Mouse (Mus musculus) kidney, postnatal 4 days (tissue): ENCODE results near the gene Fam178b.

Source experiments
- DNase-seq, 2 experiments: peaks; one replicate each; pipeline ENCODE4 v3.0.0; 2021; ENCODE audit warnings: mixed read lengths in 2 of 2

Gene Fam178b

DNA sequence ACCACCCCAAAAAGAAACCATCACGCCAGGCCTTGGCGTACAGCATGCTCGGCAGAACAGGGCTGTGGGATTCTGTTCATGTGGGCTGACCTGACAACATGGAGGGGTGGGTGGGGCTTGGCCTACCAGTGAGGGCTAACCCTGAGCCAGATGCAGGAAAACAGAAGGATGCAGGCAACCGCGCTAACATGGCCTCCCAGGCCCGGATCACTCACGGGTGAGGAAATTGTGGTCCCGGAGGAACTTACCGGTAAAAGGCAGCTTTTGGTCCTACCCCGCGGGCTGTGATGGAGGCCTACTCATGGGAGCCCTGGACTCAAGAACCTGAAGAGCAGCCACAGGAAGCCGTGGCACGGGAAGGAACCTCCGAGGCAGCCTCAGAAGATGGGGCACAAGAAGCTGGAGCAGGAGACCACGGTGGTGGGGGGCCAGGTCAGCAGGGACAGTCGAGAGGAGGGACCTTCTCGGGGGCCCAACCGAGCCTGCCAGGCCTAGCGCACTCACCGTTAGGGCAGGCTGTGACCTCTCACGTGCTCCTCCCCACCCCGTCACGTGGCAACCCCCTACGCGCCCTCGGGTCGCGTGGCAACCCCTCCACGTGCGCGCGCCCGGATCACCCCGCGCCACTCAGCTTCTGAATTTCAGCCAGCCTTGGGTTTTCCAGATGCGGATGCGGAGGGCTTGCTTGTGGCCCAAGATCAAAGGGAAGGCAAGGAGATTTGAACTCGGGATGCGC is at the start of gene Fam178b:
Gene Fam178b (minus strand): TSS at position 564 of the 736 bp plus-strand sequence.
- DNase-seq = no peak

DNA sequence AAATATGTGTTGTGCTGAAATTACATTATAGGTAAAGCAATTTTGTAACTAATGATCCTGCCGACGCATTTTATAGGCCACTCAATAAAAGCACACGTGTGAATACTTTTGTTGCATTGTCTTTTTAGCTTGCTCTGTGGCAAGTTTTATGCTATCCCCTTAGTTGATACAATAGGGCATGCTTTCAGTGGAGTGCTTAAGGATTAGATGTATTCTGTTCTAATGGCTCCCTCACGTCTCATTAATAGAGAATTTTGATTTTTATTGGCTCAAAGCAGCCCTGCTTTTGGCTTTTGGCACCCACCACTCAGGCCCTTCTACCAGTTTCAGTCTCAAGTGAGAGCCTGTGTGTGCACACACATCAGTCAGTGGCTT is 41.1 kb upstream of the Fam178b start:
- DNase-seq = no peak

DNA sequence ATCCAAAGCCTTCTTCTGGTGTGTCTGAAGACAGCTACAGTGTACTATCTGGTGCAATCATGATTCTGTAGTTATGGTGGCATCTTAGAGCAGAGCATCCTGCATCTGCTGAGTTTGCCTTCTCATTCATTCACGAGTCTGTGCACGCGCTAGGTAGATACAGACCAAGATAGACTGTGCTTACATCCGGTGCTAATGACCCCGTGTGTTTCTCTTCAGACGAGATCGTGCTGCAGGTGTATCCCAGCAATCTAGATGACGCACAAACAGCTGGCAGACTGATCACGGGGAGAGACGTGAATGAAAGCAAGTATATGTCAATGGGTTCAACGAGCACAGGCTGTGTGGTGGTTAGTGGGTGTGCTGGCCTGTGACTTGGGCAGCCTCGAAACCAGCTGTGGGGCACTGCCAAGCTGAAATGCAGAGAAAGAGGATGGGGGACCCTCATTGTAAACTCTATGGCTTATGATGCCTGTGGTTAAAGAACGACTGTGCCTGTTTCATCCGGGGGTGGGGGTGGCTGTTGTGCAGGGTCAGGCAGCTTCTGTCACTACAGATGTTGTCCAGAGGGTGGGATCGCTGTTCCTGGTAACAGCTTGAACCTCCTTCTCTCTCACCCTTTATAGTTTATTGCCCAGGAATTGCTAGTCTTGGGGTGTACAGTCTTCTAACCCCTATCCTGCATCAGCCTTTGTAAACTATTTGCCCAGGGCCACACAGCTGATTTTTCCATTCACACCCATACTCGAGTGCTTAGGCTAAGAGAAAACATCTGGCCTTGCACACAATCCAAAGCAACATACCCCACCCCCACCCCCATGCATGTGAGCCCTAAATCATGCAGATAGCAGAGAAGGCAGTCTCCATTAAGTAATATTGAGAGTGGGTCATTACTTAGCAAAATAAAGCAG is 40.4 kb upstream of the Fam178b start:
- no peak for DNase-seq

DNA sequence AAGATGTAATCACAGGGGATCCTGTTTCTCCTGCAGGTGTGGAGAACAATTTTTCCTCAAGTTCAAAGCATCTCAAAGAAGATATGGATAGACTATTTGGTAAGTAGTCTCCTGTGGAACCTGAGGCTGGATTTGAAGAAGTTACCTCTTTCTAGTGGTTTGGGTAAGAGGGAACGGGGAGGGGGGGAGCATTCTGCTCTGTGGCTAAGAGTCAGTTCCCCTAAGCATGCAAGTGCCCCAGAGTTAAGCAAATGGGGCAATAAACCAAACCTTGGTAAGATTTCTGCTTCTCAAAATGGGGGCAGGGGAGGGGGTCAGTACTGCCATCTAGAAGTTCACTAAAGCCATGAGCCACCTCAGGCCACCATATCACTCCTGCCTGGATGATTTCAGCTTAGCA is 35.8 kb upstream of the Fam178b start:
- no peak for DNase-seq

DNA sequence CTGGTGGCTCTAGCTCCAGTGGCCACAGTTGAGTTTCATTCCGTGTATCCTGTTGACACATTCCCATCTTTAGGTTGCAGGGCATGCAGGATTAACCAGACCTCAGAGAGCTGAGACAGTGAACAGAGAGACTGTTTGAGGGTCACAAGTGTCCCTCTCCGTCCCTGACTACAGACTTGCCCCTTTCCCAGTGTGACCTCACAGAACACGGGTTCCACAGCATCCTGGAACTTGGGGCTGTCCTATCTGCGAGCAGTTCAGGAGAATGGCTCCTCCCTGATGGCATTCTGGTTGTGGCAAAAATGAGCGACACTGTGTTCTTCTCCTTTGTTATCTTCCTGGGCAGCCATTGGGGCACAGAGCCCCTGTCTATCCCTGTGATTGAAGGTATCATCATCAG is 31.3 kb upstream of the Fam178b start, which contains the start of gene Actr1b:
Gene Actr1b (minus strand): TSS at position 112 of the 400 bp plus-strand sequence.
- DNase-seq = no peak

DNA sequence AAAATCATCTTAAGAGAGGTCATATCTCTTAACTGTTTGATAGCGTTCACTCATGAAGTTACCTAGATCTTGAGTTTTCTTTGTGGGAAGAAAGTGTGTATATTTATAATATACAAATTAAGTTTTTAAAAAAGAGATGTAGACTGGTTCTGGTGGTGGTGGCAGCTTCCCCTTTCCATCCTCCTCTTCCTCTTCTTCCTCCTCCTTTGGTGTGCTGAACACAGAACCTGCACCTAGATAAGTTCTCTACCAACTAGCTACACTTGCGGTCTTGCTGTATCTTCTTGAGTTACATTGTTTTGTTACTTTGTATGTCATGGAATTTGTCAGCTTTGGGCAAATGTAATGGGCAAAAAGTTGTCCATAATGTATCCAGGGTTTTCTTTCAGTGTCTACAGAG is 28.1 kb upstream of the Fam178b start:
- no peak for DNase-seq

DNA sequence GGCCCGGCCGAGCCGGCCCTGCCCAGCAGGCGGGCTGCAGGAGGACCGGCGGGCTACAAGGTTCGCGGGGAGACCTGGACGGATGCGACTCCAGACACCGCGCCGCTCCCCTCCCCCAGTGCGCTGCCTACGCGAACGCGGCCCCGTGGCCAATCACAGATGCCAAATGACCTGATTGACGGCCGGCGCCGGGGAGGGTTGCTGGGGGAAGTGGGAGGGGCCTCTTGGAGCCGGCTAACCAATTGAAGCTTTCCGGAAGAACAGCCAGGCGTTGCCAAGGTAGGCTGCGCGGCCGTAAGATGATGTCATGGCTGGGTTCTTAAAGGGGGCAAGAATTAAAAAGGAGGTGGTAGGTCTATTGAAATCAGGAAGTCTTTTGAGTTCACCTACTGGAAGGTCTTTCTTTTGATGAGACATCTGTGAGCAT is 26.9 kb upstream of the Fam178b start, which contains the start of gene 4933424G06Rik:
Gene 4933424G06Rik (plus strand): TSS at position 296 of the 427 bp plus-strand sequence.
- peak; percentile 98 to 99 for DNase-seq

DNA sequence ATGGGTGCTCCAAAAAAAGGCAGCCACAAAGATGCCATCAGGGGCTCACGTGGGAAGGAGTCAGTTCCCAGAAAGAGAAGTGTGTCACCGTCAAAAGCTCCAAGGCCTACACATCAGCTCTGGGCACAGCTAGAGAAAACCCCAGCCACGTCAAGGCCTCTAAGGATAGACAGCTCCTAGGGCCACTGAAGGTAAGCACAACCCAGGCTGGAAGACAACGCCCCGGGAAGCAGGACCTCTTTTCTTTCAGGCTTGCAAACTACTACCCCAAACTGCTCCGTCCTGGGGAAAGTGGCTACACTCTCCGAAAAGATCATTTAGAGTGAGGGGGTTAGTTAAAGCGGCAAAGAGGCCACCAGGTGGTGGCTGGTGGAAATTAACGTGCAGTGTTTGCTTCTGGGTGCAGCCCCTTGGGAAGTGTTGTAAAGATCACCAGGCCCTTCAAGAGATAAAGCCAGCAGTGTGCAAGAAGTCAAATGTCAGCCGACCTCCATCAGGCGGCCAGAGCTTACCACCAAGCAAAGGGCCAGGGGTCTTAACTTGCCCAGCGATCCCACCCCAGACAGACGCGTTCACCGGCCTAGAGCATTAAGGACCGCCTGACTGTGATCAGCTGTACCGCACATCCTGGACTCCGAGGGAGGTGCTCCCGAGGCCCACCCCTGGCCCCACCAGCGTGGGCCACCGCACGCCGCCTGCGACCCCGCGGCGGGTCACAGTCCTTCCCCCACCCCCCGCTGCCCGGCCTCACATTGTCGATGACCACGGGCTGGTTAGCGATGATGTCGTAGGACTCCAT is 26.3 kb upstream of the Fam178b start:
- DNase-seq = peak; percentile 47 to 66

DNA sequence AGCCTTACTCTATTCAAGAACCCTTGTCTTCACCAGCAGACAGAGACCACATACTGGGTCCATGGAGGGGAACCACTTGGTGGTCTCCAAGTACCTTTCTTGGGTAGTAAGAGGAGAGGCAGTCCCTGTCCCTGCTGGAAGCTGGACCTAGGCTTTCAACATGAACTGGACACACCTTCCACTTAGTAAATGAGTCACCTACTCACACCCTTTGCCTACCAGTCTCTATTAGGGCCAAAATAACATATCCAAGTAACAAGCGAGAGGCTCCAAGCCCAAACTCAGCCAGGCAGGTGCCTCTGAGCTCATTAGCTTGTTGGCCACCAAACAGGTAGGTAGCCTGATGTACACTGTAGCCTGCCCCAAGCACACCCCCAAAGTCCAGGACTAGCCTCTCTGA is 25.6 kb upstream of the Fam178b start:
- no peak for DNase-seq

DNA sequence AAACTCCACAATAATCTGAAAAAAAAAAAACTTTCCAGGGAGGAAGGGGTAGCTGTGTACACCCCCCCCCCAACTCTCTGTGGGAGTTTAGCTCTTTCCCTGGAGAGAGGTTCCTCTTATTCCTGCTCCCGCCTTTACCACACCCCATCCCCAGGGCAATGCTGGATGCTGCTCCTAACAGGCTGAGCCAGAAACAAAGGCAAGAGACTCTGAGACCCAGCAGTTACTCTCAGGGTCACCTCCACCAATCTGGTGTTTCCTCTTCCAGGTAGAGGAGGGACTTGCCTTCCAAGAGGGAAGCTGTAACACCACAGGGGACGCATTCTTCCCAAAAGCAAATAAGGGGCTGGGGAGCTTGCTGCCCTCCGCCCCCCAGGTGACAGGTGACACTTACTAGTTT is 24.8 kb upstream of the Fam178b start:
- no peak for DNase-seq

DNA sequence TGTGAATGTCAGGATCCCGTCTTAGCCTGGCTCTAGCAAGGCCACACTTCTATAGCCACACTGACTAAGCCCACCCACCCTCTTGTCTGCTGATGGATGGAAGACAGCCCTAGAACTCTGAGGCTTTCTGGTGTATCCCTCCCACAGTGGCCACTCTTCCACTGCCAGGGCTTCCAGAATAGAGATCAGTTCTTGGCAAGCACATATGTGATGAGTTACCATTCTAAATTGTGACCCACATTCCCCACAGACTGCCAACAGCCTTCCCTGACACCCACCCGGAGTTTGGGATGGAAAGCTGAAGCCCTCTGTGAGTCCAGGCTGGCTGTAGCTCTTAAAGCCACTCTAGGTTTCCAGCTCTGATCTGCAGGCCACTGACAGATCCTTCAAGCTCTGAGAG is 24.2 kb upstream of the Fam178b start:
- DNase-seq = no peak

DNA sequence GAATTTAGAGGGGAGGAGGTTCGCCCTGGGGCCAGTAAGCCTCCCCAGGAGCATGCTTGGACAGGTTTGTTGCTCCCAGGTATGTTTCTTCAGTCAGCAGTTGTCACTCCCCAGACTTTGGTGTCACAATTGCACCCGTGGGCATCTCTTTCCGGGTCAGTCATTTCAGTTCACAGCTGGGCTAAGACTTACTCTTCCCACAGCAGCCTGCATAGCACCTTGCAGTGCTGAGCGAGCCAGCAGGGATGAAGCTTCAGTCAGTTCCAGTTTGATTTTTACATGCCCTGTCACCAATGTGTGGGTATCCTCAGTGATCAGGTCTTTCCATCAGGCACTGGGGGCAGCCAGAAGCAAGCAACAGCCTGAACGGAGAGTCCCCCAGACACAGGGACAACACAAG is 14.0 kb upstream of the Fam178b start:
- no peak for DNase-seq

DNA sequence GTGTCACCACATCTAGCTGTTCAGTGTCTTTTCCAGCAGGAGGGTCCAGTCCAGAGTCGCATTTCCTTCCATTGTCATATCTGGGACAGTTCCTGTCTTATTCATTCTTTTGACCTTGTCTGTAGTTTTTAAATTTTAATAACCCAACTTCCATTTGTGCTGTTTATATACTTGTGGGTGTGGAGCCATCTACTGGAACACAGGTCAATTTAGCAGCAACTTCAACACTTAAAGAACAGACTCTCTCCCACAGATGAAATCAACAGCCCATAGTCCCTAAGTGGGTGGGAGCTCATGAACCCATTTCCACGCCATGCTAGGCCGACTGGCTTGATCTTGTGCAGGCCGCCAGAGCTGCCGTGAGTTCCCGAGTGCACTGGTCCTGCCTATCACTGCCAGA is 13.4 kb upstream of the Fam178b start:
- no peak for DNase-seq

DNA sequence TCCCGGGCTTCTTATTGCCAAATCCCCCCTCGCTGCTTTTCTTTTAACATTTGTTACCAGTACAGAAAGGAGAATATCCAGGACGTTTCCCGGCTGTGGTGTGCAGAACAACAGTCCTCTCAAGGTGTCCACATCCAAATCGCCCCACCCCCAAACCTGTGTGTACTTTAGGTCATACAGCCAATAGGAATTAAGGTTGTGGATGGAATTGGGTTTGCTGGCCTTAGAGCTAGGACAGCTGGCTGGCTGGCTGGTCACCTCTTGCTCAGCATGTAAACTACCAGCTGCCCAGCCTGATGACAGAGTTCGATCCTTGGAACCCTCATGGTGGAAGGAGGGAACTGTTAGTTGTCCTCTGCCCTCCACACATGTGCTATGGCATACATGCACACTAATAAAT is 11.9 kb upstream of the Fam178b start:
- no peak for DNase-seq

DNA sequence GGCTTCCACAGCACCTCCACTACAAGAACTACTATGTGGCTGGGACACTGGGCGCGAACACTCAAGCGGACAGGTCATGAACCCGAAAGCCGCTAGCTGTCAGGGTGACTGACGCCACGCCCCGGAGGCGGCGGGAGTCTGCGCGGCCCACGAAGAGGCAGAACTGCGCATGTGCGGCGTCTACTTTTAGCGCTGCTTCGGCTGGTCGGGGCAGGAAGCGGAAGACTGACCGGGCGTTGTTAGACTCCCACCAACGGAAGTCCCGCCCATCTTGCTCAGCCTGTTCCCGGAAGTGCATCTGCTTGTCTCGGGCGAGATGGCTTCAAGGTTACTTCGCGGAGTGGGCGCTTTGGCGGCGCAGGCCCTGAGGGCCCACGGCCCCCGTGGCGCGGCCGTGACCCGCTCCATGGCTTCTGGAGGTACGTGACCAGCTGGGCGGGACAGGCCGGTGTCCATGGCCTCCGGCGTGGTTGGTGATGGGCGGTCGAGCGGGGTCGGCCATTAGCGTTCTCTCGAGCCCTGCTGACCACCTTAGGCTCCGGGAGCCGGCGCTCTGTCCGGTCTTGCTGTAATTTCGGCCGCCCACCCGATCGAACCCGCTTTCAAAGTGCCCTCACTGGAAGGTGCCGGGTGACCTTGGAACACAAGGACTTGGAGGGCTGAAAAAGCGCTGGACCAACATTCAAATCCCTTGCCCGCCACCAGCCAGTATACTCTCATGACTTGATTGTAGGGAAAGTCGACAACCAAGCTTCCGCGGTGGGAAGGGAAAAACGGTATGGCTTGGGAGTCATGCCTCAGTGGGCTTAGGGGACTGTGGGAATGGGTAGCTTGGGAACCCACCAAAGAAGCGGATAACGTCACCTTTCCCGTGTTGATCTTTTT is 8.5 kb upstream of the Fam178b start, which contains the start of gene Cox5b:
Gene Cox5b (plus strand): TSS at position 179 of the 885 bp plus-strand sequence.
- DNase-seq = peak; percentile 98

DNA sequence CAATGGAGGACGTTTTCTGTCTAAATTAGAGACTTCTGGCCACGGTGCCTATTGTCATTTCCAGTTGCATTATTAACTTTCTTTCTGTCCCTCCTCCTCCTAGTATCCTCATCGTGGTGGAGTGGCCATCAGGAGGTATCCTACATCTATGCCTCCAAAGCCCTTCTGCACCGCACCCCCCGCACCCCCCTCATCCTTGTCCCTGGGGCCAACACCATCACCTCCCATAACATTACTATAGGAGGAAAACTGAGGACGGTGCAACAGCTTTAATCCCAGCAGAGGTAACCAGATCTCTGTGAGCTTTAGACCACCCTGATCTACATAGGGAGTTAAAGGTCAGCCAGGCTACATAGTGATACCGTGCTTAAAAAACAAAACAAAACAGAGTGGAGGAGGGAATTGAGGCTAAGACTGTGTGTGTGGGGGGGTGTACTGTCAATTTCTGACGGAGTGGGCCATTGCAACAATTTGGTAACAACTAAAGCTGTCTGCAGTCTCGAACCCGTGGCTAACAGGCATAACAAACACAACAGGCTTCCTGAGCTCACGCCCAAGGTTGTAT is 7.8 kb upstream of the Fam178b start:
- DNase-seq = no peak

DNA sequence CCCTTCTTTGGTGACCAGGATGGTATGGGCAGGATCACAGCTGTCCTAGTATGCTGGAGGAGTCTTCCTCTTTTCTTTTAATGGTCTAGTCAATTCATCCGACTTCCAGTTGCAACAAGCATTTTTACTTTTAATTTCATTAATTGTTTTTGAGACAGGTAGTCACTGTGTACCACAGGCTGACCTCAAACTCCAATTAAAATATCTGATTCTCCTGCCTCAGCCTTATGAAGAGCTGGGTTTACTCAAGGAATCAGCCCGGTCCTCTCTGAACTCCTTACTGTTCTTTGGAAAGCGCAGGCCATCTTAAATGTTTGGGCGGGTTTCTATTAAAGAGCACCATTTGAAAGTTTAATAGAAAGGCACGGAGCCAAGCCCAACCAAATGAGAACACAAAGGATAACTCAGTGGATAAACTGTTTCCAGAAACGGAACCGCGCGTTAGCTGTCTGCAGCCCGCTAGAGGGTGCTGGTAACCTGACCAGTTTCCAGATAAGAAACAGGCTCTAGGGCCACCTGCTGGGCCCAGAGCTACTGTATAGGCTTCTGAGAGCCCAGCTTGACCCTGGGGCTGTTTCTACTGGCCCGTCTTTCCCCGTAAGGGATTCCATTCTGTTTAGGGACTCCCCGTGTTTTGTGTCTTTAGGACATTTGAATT is 956 bp upstream of the Fam178b start:
- peak; percentile 87 to 92 for DNase-seq

DNA sequence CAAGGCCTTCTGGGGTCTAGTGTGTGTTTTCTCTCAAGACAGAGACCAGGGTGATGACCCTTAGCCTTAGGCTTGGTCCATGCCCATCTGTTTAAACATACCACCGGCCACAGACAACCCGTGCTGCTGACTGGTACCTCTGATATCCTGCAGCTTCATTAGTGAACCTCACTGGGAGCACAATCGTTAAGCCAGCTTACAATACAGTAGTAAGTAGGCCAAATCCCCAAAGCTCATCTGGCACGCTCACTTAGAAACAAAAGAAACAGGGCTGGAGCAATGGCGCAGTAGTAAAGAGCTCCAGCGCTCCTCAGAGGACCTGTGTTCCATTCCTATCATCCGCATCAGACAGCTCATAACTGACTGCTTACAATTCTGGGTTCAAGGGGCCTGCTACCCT is 2.1 kb downstream of the Fam178b start:
- DNase-seq = no peak

DNA sequence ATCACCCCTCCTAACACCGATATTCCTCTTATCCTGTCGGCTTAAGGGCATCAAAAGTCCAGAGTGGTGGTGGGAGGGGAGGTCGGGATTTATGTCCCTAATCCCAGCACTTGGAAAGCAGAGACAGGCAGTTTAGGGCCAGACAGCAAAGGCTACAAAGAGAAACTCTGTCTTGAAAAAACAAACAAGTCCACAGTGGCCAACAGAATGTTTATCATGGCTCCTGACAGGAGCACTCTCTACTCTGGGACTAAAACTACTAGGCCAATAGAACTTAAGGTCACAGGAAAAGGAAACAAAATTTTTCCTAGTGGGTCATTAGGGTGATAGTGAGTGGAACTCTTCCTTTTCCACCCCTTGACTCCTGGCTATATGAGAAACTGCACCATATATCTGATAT is 8.0 kb downstream of the Fam178b start:
- DNase-seq = no peak

DNA sequence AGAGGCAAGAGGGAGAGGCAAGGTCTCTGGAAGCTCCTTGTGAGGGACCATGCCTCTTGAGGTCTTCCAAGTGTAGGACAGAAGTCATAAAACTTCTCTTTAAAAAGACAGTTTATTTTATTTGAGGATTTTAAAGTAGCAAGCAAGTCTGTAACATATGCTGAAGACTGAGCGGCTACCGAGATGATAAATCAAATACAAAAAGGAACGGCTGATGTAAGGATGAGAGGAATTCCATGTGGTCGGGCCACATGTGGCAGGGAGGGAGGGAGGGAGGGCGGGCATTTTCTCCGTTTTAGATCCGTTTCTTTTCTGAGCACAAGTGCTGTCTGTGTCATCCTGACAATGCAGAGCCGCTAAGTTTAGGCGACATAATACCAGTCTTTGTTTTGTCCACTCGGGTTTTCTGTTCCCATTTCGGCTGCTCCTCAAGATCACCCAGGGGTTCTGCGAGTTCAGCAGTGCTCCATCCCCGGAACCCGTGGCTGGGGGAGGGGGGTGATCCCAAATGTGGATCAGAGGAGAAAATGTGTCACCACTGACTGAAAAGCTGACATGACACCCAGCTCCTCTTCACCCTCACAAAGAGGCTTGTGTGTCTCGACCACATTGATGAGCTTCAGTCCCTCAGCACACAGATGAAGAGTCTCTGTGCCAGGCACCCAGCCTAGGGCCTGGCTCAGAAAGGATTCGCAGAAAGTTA is 10.2 kb downstream of the Fam178b start:
- peak; percentile 31 to 41 for DNase-seq
